Mouse (Mus musculus) MEL (cell line): ENCODE data around the gene Vma21. TPM values are rescaled to one million over a fixed set of nuclear protein-coding genes. Genes with fewer than 3 reads are reported as not detected.

Experiments used
- DNase-seq: peaks from one replicate; pipeline ENCODE4 v3.0.0; 2011; ENCODE audit warnings: low read depth, low spot score
- H3K27ac ChIP-seq: 2 replicates; pipeline ENCODE4 v1.5.1; 2012; ENCODE audit warnings: low read depth, mild to moderate bottlenecking, control low read depth, low read length, moderate library complexity; ENCODE audit not compliant: control insufficient read depth
- H3K27me3 ChIP-seq, 2 experiments: fragments of 150-350 bp in 1 of 2; sonication (generic) in 1 of 2; 2 replicates each; pipeline ENCODE4 v1.6.1; 2012; ENCODE audit warnings: low read length in 2 of 2, mild to moderate bottlenecking in 2 of 2, improper control_type of control experiment in 1 of 2, moderate library complexity in 1 of 2; ENCODE audit not compliant: insufficient read depth in 2 of 2, control insufficient read depth in 1 of 2
- H3K36me3 ChIP-seq, 2 experiments: 2 replicates each; pipeline ENCODE4 v1.6.1; 2012 to 2014; ENCODE audit warnings: low read length in 2 of 2, improper control_type of control experiment in 1 of 2, inconsistent platforms in 1 of 2, mild to moderate bottlenecking in 1 of 2; ENCODE audit not compliant: insufficient read depth in 2 of 2, control insufficient read depth in 1 of 2
- H3K4me1 ChIP-seq, 2 experiments: fragments of 150-350 bp in 1 of 2; sonication (generic) in 1 of 2; 2 replicates each; pipeline ENCODE4 v1.6.1; 2012; ENCODE audit warnings: low read length in 2 of 2, improper control_type of control experiment in 1 of 2, mild to moderate bottlenecking in 1 of 2; ENCODE audit not compliant: insufficient read depth in 2 of 2, control insufficient read depth in 1 of 2
- H3K4me3 ChIP-seq, 2 experiments: fragments of 150-350 bp in 1 of 2; sonication (generic) in 1 of 2; 2 replicates each; pipeline ENCODE4 v1.5.1; 2012; ENCODE audit warnings: low read depth in 2 of 2, low read length in 2 of 2, mild to moderate bottlenecking in 2 of 2, moderate library complexity in 2 of 2, control low read depth in 1 of 2, improper control_type of control experiment in 1 of 2; ENCODE audit not compliant: control insufficient read depth in 1 of 2, insufficient read depth in 1 of 2
- H3K79me2 ChIP-seq: 2 replicates; pipeline ENCODE4 v1.6.1; 2012; ENCODE audit warnings: mild to moderate bottlenecking, low read length, moderate library complexity; ENCODE audit not compliant: control insufficient read depth, poor library complexity, insufficient read depth
- H3K9ac ChIP-seq: 2 replicates; pipeline ENCODE4 v1.6.1; 2012; ENCODE audit warnings: low read depth, mild to moderate bottlenecking, control low read depth, low read length, moderate library complexity; ENCODE audit not compliant: control insufficient read depth, poor library complexity, severe bottlenecking
- H3K9me3 ChIP-seq: fragments of 150-350 bp; sonication (generic); replicated peaks from 2 replicates; pipeline ENCODE4 v1.6.1; 2012; ENCODE audit warnings: mild to moderate bottlenecking, low read length, improper control_type of control experiment, moderate library complexity; ENCODE audit not compliant: insufficient read depth
- E2F4 ChIP-seq: IDR thresholded peaks from 2 replicates; pipeline ENCODE4 v1.6.1; 2011; ENCODE audit warnings: low read depth, low read length, improper control_type of control experiment, borderline replicate concordance
- ELF1 ChIP-seq: IDR thresholded peaks from 2 replicates; pipeline ENCODE4 v1.6.1; 2014; ENCODE audit warnings: low read depth, mild to moderate bottlenecking, inconsistent platforms, low read length, improper control_type of control experiment, moderate library complexity
- EP300 ChIP-seq, 2 experiments: IDR thresholded peaks; 2 replicates each; pipeline ENCODE4 v1.6.1; 2011; ENCODE audit warnings: improper control_type of control experiment in 2 of 2, low read length in 2 of 2, low read depth in 1 of 2, mild to moderate bottlenecking in 1 of 2
- ETS1 ChIP-seq: IDR thresholded peaks from 2 replicates; pipeline ENCODE4 v1.6.1; 2012; ENCODE audit warnings: low read depth, mild to moderate bottlenecking, inconsistent platforms, low read length, improper control_type of control experiment, moderate library complexity
- GABPA ChIP-seq: IDR thresholded peaks from 2 replicates; pipeline ENCODE4 v1.6.1; 2012; ENCODE audit warnings: low read depth, mild to moderate bottlenecking, inconsistent platforms, low read length, improper control_type of control experiment, moderate library complexity
- GATA1 ChIP-seq: IDR thresholded peaks from 2 replicates; pipeline ENCODE4 v1.6.1; 2011; ENCODE audit warnings: low read depth, low read length, improper control_type of control experiment
- HCFC1 ChIP-seq: IDR thresholded peaks from 2 replicates; pipeline ENCODE4 v1.6.1; 2012; ENCODE audit warnings: low read depth, mild to moderate bottlenecking, inconsistent platforms, low read length, improper control_type of control experiment, moderate library complexity
- MAFK ChIP-seq: IDR thresholded peaks from 2 replicates; pipeline ENCODE4 v1.6.1; 2011; ENCODE audit warnings: low read depth, mild to moderate bottlenecking, low read length, improper control_type of control experiment, borderline replicate concordance
- MAX ChIP-seq: IDR thresholded peaks from 2 replicates; pipeline ENCODE4 v1.6.1; 2011; ENCODE audit warnings: low read length, improper control_type of control experiment
- MEF2A ChIP-seq: IDR thresholded peaks from 2 replicates; pipeline ENCODE4 v1.6.1; 2014; ENCODE audit warnings: low read depth, mild to moderate bottlenecking, inconsistent platforms, low read length, improper control_type of control experiment; ENCODE audit not compliant: poor library complexity, insufficient replicate concordance, severe bottlenecking; ENCODE audit errors: extremely low read depth
- MYB ChIP-seq: IDR thresholded peaks from 2 replicates; pipeline ENCODE4 v1.6.1; 2011; ENCODE audit warnings: mild to moderate bottlenecking, low read depth, low read length, improper control_type of control experiment
- MYC ChIP-seq: IDR thresholded peaks from 2 replicates; pipeline ENCODE4 v1.6.1; 2011; ENCODE audit warnings: low read depth, mild to moderate bottlenecking, low read length, improper control_type of control experiment, moderate library complexity
- NRF1 ChIP-seq: IDR thresholded peaks from 2 replicates; pipeline ENCODE4 v1.6.1; 2014; ENCODE audit warnings: low read depth, mild to moderate bottlenecking, inconsistent platforms, low read length, improper control_type of control experiment, moderate library complexity; ENCODE audit not compliant: poor library complexity, insufficient read depth, severe bottlenecking
- POLR2A ChIP-seq, 2 experiments: IDR thresholded peaks; 2 replicates each; pipeline ENCODE4 v1.6.1; 2011 to 2012; ENCODE audit warnings: low read length in 2 of 2, mild to moderate bottlenecking in 2 of 2, control low read depth in 1 of 2, improper control_type of control experiment in 1 of 2, low read depth in 1 of 2, moderate library complexity in 1 of 2; ENCODE audit not compliant: control insufficient read depth in 1 of 2, insufficient read depth in 1 of 2, poor library complexity in 1 of 2
- POLR2AphosphoS5 ChIP-seq: IDR thresholded peaks from 2 replicates; pipeline ENCODE4 v1.6.1; 2012; ENCODE audit warnings: low read depth, borderline replicate concordance, mild to moderate bottlenecking, inconsistent platforms, low read length, moderate library complexity, mixed read lengths
- RAD21 ChIP-seq: IDR thresholded peaks from 2 replicates; pipeline ENCODE4 v1.6.1; 2011; ENCODE audit warnings: mild to moderate bottlenecking, low read depth, low read length, improper control_type of control experiment
- RCOR1 ChIP-seq: IDR thresholded peaks from 2 replicates; pipeline ENCODE4 v1.6.1; 2012; ENCODE audit warnings: low read depth, mild to moderate bottlenecking, inconsistent platforms, low read length, improper control_type of control experiment
- TAL1 ChIP-seq: IDR thresholded peaks from 2 replicates; pipeline ENCODE4 v1.6.1; 2012; ENCODE audit warnings: mild to moderate bottlenecking, inconsistent platforms, low read length, moderate library complexity, mixed read lengths
- UBTF ChIP-seq: IDR thresholded peaks from 2 replicates; pipeline ENCODE4 v1.6.1; 2012; ENCODE audit warnings: low read depth, mild to moderate bottlenecking, inconsistent platforms, low read length, improper control_type of control experiment, moderate library complexity, borderline replicate concordance; ENCODE audit not compliant: insufficient read depth
- ZKSCAN1 ChIP-seq: IDR thresholded peaks from 2 replicates; pipeline ENCODE4 v1.6.1; 2012; ENCODE audit warnings: low read depth, mild to moderate bottlenecking, inconsistent platforms, low read length, improper control_type of control experiment, moderate library complexity
- ZMIZ1 ChIP-seq: IDR thresholded peaks from 2 replicates; pipeline ENCODE4 v1.6.1; 2012; ENCODE audit warnings: low read depth, mild to moderate bottlenecking, inconsistent platforms, low read length, improper control_type of control experiment, moderate library complexity
- ZNF384 ChIP-seq: IDR thresholded peaks from 2 replicates; pipeline ENCODE4 v1.6.1; 2012; ENCODE audit warnings: low read depth, mild to moderate bottlenecking, inconsistent platforms, low read length, improper control_type of control experiment
- polyA plus RNA-seq, 2 experiments: library from polyadenylated mRNA; stranded (reverse) in 1 of 2; unstranded in 1 of 2; fragments of >175 nt in 1 of 2; fragments of >200 nt in 1 of 2; gene quantifications; 2 replicates each; pipeline versions ENCODE4 v1.2.1 to v1.2.4; 2012; ENCODE audit warnings: low replicate concordance in 2 of 2, low read depth in 1 of 2; ENCODE audit not compliant: insufficient read length in 2 of 2, insufficient read depth in 1 of 2, missing spikeins in 1 of 2
- total RNA-seq: library from RNA; depleted of rRNA; stranded (reverse); fragments of 300-350 nt; gene quantifications from 2 replicates; pipeline ENCODE4 v1.2.3, GENCODE M21; 2012

Gene Vma21
- total and polyA plus RNA-seq, 3 experiments: 6.2 to 18.2 TPM; not detected in 1

DNA sequence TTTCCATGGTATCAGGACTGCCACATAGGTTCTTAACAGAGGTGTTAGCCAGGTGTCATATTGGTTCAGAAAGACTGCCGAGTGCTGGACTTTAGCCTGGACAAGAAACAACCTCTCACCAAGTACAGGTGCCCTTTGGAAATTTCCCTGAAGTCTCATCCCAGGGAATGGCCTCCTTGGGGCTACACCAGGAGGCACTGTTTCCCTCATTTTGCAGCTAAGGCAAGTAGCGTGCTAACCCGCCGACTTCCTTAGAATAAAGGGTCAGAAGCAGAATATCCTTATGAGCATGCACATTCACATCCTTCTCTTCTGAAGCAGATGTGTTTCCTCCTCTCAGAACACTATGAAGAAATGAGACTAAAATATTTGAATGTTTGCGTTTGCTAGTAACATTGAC lies 16.8 kb upstream of the Vma21 start:
- H3K4me1 ChIP-seq: no peaks in the 10 kb centered on the region
- H3K36me3 ChIP-seq: no peaks in the 10 kb centered on the region
- H3K4me3 ChIP-seq: no peak overlapping the region
- no peak overlapping the region for H3K9ac ChIP-seq
- H3K27ac ChIP-seq: no peak overlapping the region
- no peak for DNase-seq
- no peaks in the 10 kb centered on the region for H3K9me3 ChIP-seq
- no peaks in the 10 kb centered on the region for H3K79me2 ChIP-seq
- TF ChIP-seq MYC (no peak), POLR2AphosphoS5 (no peak)
- no peaks in the 10 kb centered on the region for H3K27me3 ChIP-seq

- Histone ChIP-seq H3K27me3 (no peaks in the 10 kb centered on the region), H3K4me3 (no peak overlapping the region), H3K27ac (no peak overlapping the region), H3K4me1 (peaks cover 0 to 7% of the 10 kb centered on the region in 2 experiments; a peak in 2 of 4 replicates), H3K79me2 (peaks cover 6% of the 10 kb centered on the region), H3K9ac (no peak overlapping the region), H3K36me3 (0 out of 4 replicates have a peak, but pooled peaks cover 0 to 2% of the 10 kb centered on the region in 2 experiments), H3K9me3 (no peaks in the 10 kb centered on the region)
- no peak for TF ChIP-seq GATA1
- no peak for TF ChIP-seq MAX
- TF ChIP-seq HCFC1: no peak
- peak; percentile 54 for DNase-seq
These were observed 3.5 kb upstream of the Vma21 start for GRCm38 (mm10) chrX:71811966-71812835.

DNA sequence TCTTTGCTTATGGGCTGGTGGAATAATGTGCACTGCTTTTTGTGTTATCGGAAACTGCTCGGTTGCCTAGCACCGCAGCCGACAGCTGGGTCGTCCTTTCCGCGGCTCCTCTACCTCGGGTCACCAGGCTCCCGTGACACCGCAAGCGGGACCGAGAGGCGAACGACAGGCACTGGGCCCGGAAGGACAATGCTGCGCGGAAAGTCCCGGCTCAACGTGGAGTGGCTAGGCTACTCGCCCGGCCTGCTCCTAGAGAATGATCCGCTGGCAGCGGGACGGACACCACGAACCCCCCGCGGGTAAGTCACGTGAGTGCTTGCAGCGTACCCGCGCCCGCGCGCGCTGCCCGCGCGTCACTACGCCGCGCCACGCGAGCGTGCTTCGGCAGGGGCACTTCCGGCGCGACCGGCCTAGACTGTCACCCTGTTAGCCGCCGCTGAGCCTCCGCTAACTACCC lies 705 bp downstream of the Vma21 start:
- Histone ChIP-seq H3K4me1 (peaks cover 0 to 7% of the 10 kb centered on the region in 2 experiments; a peak in 2 of 4 replicates), H3K9me3 (no peaks in the 10 kb centered on the region), H3K36me3 (0 out of 4 replicates have a peak, but pooled peaks cover 0 to 2% of the 10 kb centered on the region in 2 experiments), H3K79me2 (peaks cover 8% of the 10 kb centered on the region), H3K4me3 (peak overlapping the region; percentile 90 to 97), H3K9ac (peak overlapping the region; percentile 93), H3K27ac (peak overlapping the region; percentile 62), H3K27me3 (no peaks in the 10 kb centered on the region)
- peak; percentile 88 for DNase-seq
- TF ChIP-seq HCFC1 (peak; percentile 84), MYB (no peak), RAD21 (no peak), ETS1 (no peak; the same call in 1 of the 2 replicates), UBTF (no peak), ZMIZ1 (no peak), ELF1 (peak; percentile 60; the same call in 1 of the 2 replicates), ZNF384 (no peak), MAFK (no peak), MEF2A (no peak), NRF1 (peak; percentile 50; the same call in 1 of the 2 replicates), MYC (no peak), POLR2A (IDR thresholded peaks at IDR 0.05; ENCODE audit: control insufficient read depth in 1 of 2, insufficient read depth in 1 of 2, low read depth in 1 of 2, low read length in 2 of 2, poor library complexity in 1 of 2) (peak in 1 of 2 experiments; percentile 48; a peak in 1 of 4 replicates), ZKSCAN1 (no peak), E2F4 (no peak), TAL1 (no peak), POLR2AphosphoS5 (no peak), EP300 (IDR thresholded peaks at IDR 0.05; ENCODE audit: low read depth in 1 of 2, low read length in 2 of 2) (0 out of 4 replicates have a peak, but pooled peaks of 1 of the 2 experiments have one; percentile 7), RCOR1 (no peak), GABPA (no peak)
